Mouse (Mus musculus): ENCODE measurements around the gene Katnb1.

The Katnb1 gene

GRCm38 (mm10) chr8:95140555-95140954 lies 59.6 kb downstream of the Katnb1 start:
- DNase-seq (ENCODE audit: low spot score in 2 of 2): no peak

DNA sequence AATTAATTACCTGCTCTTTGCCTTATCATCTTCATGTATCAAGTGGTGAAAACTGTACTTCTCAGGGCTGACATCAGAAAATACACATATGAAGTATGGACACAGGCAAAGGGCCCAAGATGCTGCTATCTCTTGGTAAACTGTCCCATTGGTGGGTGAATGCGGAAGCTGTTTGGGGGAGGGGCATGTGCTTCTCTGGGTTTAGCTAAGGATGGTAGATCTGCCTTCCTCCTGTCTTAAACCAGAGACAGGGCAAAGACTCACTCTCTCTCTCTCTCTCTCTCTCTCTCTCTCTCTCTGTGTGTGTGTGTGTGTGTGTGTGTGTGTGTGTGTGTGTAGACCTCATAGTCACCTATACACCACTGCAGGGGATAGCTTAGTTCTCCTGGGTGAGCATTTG lies 60.0 kb downstream of the Katnb1 start:
- no peak for DNase-seq (ENCODE audit: low spot score in 2 of 2)

DNA sequence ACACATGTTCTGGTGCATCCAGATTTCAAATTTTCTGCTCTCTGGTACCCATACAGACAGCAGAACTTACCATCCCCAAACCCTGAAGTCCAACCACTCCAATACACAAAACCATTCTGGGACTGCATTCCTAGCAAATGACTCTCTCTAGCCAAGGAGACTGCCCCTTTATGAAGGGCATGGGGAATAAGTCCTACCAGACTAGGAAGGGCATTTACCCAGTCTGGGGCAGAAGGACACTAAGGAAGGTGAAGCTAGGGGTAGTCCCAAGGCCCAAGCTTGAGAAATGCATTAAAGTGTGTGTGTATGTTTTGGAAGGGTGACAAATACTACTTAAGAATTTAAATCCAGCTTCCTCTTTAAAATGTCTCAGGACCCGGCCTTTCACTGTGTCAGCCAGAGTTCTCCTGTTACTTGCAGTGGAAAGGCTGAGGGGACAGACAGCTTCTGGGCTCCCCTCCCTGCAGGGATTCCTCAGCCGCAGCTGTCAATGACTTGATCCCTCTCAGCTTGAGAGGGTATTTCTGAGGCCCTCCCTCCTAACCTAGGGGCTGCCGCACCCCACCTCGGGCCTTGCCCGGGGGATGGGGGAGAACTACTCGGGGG lies 60.6 kb downstream of the Katnb1 start:
- no peak for DNase-seq (ENCODE audit: low spot score in 2 of 2)

DNA sequence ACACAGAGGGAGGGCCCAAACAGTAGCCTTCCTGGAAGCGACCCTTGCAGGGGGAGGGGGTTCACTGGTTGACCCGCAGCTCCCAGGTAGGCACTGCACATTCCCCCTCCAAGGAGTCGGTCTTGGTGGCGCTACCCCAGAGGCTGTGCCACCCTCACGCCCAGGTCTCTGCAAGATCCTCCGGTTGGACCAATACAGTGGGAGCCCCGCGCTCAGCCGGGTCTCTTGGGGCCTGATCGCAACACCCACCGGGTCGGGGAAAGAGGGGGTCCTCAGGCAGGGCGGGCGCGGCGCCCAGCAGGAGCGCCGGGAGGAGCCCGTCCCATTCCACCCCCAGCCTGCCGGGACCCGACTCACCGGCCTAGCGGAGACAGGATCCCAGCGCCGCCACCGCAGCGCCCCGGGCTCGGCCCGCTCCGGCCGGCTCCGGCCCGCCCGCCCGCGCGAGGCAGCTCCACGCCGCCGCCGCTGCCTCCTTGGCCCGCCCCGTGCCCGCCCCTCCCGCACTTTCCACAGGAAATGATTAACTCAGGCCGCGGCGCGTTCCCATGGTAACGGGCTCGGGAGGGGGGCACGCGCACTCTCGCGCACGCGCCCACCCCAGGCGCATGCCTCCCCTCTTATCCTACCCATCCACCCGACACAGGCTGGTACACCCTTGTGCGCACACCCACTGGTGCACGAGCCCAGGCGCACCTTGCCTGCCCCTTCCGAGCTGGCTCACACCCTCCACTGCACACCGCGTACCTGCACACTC lies 61.3 kb downstream of the Katnb1 start:
- peak; percentile 85 to 89 for DNase-seq (ENCODE audit: low spot score in 2 of 2)

- DNase-seq (ENCODE audit: low spot score in 2 of 2): peak; percentile 27 to 30
Measured at GRCm38 (mm10) chr8:95142985-95143804, 62.2 kb downstream of the Katnb1 start.

GRCm38 (mm10) chr8:95143805-95144630 lies 63.0 kb downstream of the Katnb1 start:
- DNase-seq (ENCODE audit: low spot score in 2 of 2): no peak

DNA sequence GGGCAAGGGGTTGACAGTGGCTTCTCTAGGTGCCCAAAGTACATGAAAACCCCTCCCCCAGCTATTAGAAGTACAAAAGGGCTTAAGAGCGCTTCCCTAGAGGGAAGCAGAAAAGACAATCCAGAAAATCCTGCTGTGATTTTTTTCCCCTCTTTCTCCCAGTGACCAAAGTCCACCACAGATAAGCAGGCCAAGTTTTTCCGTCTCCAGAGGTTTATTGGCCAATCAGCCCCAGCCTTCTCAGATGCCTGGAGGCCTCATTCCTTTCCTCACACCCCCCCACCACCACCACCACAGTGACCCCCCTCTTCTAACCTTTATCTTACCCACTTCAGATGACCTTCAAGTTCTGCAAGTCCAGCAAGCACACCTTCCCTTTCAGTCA lies 63.6 kb downstream of the Katnb1 start:
- DNase-seq (ENCODE audit: low spot score in 2 of 2): no peak

DNA sequence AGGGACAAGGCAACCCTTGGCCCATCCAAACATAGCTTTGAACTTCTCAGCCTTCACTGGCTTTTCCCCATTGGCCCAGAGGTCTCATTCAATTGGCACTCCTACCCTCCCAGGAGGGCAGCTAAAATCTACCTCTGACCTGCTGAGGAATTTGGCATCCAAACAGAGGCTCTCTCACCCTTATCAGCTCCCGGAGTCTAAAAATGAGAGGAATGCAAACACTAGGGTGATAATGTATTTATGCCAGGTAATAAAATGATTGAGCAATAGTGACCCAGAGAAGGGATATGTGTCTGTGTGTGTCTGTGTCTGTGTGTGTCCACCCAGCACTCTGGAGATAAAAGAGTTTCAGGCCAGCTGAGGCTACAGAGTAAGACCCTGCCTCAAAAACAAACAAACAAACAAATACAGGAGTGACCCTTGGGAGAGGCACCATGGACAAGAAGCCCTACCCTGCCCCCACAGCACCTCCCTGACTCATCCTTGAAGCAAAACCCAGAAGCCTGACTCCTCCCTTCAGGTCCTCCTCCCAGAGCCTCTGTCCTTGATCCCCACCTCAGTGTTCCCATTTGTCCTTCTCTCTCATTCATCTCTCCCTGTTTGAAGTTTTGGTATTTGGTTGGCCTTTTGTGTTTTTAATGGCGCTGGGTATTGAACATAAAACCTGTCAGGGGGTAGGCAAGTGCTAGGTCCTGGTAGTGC lies 65.2 kb downstream of the Katnb1 start:
- DNase-seq (ENCODE audit: low spot score in 2 of 2): no peak

GRCm38 (mm10) chr8:95146846-95147245 lies 65.9 kb downstream of the Katnb1 start:
- no peak for DNase-seq (ENCODE audit: low spot score in 2 of 2)

DNA sequence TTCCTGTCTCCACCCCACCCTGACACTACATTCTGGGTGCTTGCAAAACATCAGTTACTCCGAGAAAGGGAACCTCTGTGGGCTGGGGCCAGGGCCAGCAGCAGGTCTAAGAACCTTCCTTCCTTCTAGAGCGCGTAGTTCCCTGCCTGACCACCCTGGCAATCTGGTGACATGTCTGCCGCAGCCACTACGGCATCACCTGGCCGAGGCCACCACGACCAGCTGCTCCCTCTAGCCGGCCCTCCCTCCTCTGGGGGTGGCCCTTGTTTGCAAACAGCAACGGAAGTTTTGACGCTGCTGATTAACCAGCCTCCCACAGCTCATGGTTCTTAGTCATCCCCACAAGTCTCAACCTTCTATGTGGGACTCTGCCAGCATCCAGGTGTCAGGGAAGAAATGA lies 68.4 kb downstream of the Katnb1 start:
- no peak for DNase-seq (ENCODE audit: low spot score in 2 of 2)

- no peak for DNase-seq (ENCODE audit: low spot score in 2 of 2)
Measured at GRCm38 (mm10) chr8:95150608-95151007, 69.6 kb downstream of the Katnb1 start.

Measured in right cerebral cortex, postnatal 36 days (tissue).